Mouse (Mus musculus) heart, embryonic 12.5 days (tissue): ENCODE measurements around the gene Trim43b. TPM values are rescaled to one million over a fixed set of nuclear protein-coding genes. Genes with fewer than 3 reads are reported as not detected.
"Not testable (repeated sequence)": the region's sequence is repeated elsewhere in the genome, so short reads cannot be mapped to it uniquely, and the experiment has no call there.

Experiments used
- ATAC-seq: fragments of 200-750 bp; cut with Nextera tagmentation; 2 replicates; pipeline ENCODE4 v1.8.0; 2017; ENCODE audit warnings: moderate TSS enrichment, moderate library complexity; ENCODE audit not compliant: insufficient number of reproducible peaks, low FRiP score
- H3K27ac ChIP-seq: fragments of 300-500 bp; sonication (generic); 2 replicates; pipeline ENCODE4 v1.5.1; 2016; ENCODE audit warnings: mild to moderate bottlenecking, moderate library complexity; ENCODE audit not compliant: poor library complexity, severe bottlenecking
- H3K27me3 ChIP-seq: fragments of 300-500 bp; sonication (generic); replicated peaks from 2 replicates; pipeline ENCODE4 v1.6.1; 2016; ENCODE audit warnings: mild to moderate bottlenecking, moderate library complexity
- H3K36me3 ChIP-seq: fragments of 300-500 bp; sonication (generic); 2 replicates; pipeline ENCODE4 v1.6.1; 2016; ENCODE audit warnings: mild to moderate bottlenecking, moderate library complexity
- H3K4me1 ChIP-seq: fragments of 300-500 bp; sonication (generic); replicated peaks from 2 replicates; pipeline ENCODE4 v1.6.1; 2016; ENCODE audit warnings: mild to moderate bottlenecking
- H3K4me2 ChIP-seq: fragments of 300-500 bp; sonication (generic); 2 replicates; pipeline ENCODE4 v1.6.1; 2016; ENCODE audit warnings: mild to moderate bottlenecking, moderate library complexity
- H3K4me3 ChIP-seq: fragments of 300-500 bp; sonication (generic); 2 replicates; pipeline ENCODE4 v1.5.1; 2016; ENCODE audit warnings: mild to moderate bottlenecking
- H3K9ac ChIP-seq: fragments of 300-500 bp; sonication (generic); 2 replicates; pipeline ENCODE4 v1.6.1; 2016; ENCODE audit warnings: mild to moderate bottlenecking, moderate library complexity
- H3K9me3 ChIP-seq: fragments of 300-500 bp; sonication (generic); replicated peaks from 2 replicates; pipeline ENCODE4 v1.6.1; 2016; ENCODE audit warnings: mild to moderate bottlenecking, moderate library complexity
- WGBS: fragments of 180-500 bp; shearing (Covaris S2); methylation state at CpG from one replicate; pipeline ENCODE4 v1.1.7; 2016; 5-methylcytosine and 5-hydroxymethylcytosine counted together
- polyA plus RNA-seq: library from polyadenylated mRNA; unstranded; fragments of >200 nt; fragmentation: Nextera tagmentation; extraction: Ambion mirVana; gene quantifications from 2 replicates; pipeline ENCODE4 v1.2.1, GENCODE M21; 2016

Gene Trim43b
- not detected in 2 replicates for polyA plus RNA-seq

GRCm38 (mm10) chr9:89092735-89093134 is at the start of gene Trim43b:
TSS of gene Trim43b (minus strand) at chr9:89092835.
- WGBS, result 88% methylated on average over 2 of the region's 2 CpGs
- H3K36me3 ChIP-seq, ATAC-seq, H3K27ac ChIP-seq, H3K4me1 ChIP-seq, H3K9me3 ChIP-seq, H3K27me3 ChIP-seq, H3K4me3 ChIP-seq, H3K4me2 ChIP-seq, H3K9ac ChIP-seq: not testable (repeated sequence)

GRCm38 (mm10) chr9:89104576-89104975 is 11.9 kb upstream of the Trim43b start:
- not testable (repeated sequence) for H3K36me3 ChIP-seq, H3K9ac ChIP-seq, ATAC-seq, H3K27me3 ChIP-seq, H3K4me3 ChIP-seq, H3K27ac ChIP-seq, H3K9me3 ChIP-seq, H3K4me1 ChIP-seq, H3K4me2 ChIP-seq
- WGBS, result 83% methylated on average over 7 of the region's 7 CpGs

GRCm38 (mm10) chr9:89086746-89087145 is 5.9 kb downstream of the Trim43b start:
- H3K4me1 ChIP-seq, H3K4me3 ChIP-seq, H3K9me3 ChIP-seq, H3K9ac ChIP-seq, H3K27ac ChIP-seq, ATAC-seq, H3K27me3 ChIP-seq, H3K36me3 ChIP-seq, H3K4me2 ChIP-seq: not testable (repeated sequence)
- 88% methylated on average over 13 of the region's 13 CpGs for WGBS

- H3K9me3 ChIP-seq, H3K36me3 ChIP-seq, H3K4me1 ChIP-seq, ATAC-seq, H3K27me3 ChIP-seq, H3K4me2 ChIP-seq, H3K4me3 ChIP-seq, H3K27ac ChIP-seq, H3K9ac ChIP-seq: not testable (repeated sequence)
- WGBS, result 78% methylated on average over 10 of the region's 10 CpGs
Observed at GRCm38 (mm10) chr9:89079637-89080036, 13.0 kb downstream of the Trim43b start.

GRCm38 (mm10) chr9:89076508-89076907 is 16.1 kb downstream of the Trim43b start:
- not testable (repeated sequence) for H3K27me3 ChIP-seq, H3K27ac ChIP-seq, H3K9me3 ChIP-seq, H3K4me1 ChIP-seq, H3K4me3 ChIP-seq, H3K9ac ChIP-seq, ATAC-seq, H3K36me3 ChIP-seq, H3K4me2 ChIP-seq
- 74% methylated on average over 2 of the region's 5 CpGs for whole genome bisulfite sequencing

GRCm38 (mm10) chr9:89067143-89067501 is 25.5 kb downstream of the Trim43b start:
- not testable (repeated sequence) for H3K27ac ChIP-seq, H3K4me2 ChIP-seq, ATAC-seq, H3K27me3 ChIP-seq, H3K9ac ChIP-seq, H3K9me3 ChIP-seq, H3K36me3 ChIP-seq, H3K4me1 ChIP-seq, H3K4me3 ChIP-seq
- WGBS, result 77% methylated on average over 3 of the region's 6 CpGs

GRCm38 (mm10) chr9:89066378-89067142 is 26.1 kb downstream of the Trim43b start:
- not testable (repeated sequence) for H3K27ac ChIP-seq, H3K4me1 ChIP-seq, H3K9me3 ChIP-seq, H3K36me3 ChIP-seq, H3K4me3 ChIP-seq, H3K27me3 ChIP-seq, H3K9ac ChIP-seq
- peak overlapping the region; percentile 41; the same call in 1 of the 2 replicates for H3K4me2 ChIP-seq
- peak; percentile 91 for ATAC-seq
- 59% methylated on average over 41 of the region's 44 CpGs for WGBS

Other genes with a start within 250 kb of the Trim43b start
- 0.36 TPM in 1 of 2 replicates, not detected in the other for gene Bcl2a1a, start 135.9 kb downstream of the Trim43b start, polyA plus RNA-seq
- gene Bcl2a1b, start 106.4 kb upstream of the Trim43b start, polyA plus RNA-seq, result 0.27 and 1.2 TPM in 2 replicates
- gene Gm29094, start 106.5 kb upstream of the Trim43b start, polyA plus RNA-seq, result 0.51 TPM in 1 of 2 replicates, not detected in the other
- gene Mthfs, start 117.8 kb upstream of the Trim43b start, polyA plus RNA-seq, result 15.3 and 16.2 TPM in 2 replicates